Mouse (Mus musculus) CH12F3 (cell line): ENCODE data around the gene Olfr12.

Experiments
- in situ Hi-C: fragments of 300-500 bp; cut with MboI; formaldehyde crosslinking; loops from 2 replicates; pipeline ENCODE4 v1.14.3; 2020; ENCODE audit warnings: low sequenced_read_pairs

Gene Olfr12

DNA sequence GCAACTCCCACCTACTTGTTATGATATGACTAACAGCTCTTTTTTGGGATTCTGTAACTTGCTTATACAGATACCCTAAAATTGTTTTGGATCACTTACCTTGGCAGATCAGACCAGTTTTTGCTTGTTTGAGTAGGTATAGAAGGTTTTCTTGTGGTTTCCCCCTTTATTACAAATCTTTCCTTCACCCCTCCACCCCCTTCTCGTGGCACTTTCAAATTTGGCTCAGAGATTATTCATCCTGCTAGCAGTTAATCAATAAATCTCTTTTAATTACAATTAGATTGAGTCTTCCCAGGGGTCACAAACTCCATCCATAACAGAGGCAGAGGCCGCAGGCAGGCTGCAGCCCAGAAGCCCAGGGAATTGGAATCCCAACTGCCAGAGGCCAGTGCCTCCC lies at the start of gene Olfr12:
Olfr12 (plus strand) TSS at position 301 of the 400 bp plus-strand sequence.
- in situ Hi-C loops: loop anchor here (25.0 kb wide), 1 partner anchor 655 kb away; no protein-coding TSS in a partner anchor

DNA sequence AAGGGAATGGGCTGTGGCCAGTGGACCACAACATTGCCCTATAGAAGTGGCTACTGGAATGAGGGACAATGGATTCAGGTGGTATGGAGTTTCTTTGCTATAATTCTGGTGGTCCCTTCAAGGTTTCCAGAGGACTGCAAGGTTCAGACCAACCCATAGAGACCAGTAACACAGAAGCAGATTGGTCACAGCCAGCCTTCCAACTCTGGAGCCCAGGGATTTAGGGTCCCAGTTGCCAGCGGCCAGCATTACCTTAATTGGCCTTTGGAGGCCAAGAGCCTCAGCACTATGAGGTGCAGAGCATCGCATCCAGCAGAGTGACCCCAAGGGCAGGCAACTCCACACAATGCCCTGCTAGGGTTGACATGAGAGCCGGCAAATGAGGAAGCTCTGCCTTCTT lies 46.6 kb upstream of the Olfr12 start, which contains the start of gene Olfr1413:
Olfr1413 (plus strand) TSS at position 301 of the 400 bp plus-strand sequence.
- in situ Hi-C loops: no loop called here

DNA sequence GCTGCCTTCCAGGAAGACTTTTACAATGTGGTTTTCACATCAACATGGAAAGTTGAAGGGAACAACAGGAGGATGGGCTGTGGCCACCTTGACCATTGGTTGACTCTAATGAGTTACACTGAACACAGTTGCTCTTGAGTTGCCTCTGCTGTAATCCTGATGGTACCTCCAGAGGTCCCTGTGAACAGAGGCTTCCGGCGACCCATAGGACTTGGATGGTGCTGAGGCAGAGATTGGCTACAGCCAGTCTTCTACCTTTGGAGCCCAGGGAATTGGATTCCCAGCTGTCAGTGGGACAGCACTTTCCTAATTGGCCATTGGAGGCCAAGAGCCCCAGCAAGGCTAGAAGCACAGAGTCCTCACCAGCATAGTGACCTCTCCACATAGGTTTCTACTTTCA lies 32.1 kb upstream of the Olfr12 start, which contains the start of gene Olfr1412:
Olfr1412 (plus strand) TSS at position 301 of the 400 bp plus-strand sequence.
- in situ Hi-C loops: no loop called here

DNA sequence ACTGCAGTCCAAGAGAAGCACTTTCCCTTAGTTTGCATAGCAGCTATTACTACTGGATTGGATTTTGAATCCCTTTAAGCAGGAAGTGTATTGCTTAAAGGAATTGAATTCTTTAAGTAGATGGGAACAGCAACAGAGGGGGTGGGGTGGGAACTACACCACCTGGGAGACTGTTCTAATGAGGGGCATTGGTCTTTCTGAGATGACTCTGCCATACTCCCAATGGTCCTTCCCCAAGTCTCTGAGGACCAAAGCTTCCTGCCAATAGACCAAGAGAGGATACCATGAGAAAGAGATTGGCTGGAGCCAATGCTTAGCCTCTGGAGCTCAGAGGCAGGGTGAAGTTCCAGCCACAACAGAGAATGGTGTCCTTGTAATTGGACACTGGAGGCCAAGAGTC lies 23.5 kb upstream of the Olfr12 start, which contains the start of gene Olfr1411:
Olfr1411 (plus strand) TSS at position 301 of the 400 bp plus-strand sequence.
- in situ Hi-C loops: no loop called here

DNA sequence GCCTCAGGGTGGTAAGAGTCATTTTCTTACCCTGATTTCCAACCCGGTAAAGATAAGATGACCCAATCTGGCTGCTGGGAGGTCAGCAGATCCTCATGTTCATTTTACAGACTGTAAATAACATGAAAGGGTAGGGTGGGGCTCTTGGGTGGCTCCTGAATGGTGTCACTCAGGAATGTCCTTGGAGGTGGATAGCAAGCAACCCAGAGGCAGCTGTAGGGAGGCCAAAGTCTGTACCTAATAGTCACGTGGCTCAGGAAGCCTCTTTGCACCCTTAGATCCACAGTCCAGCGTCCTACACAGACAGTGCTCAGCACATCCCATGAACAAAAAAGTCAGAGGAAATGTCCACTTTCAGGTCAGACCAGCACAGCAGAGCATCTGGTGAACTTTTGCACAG lies 21.6 kb upstream of the Olfr12 start:
- in situ Hi-C loops: no loop called here

DNA sequence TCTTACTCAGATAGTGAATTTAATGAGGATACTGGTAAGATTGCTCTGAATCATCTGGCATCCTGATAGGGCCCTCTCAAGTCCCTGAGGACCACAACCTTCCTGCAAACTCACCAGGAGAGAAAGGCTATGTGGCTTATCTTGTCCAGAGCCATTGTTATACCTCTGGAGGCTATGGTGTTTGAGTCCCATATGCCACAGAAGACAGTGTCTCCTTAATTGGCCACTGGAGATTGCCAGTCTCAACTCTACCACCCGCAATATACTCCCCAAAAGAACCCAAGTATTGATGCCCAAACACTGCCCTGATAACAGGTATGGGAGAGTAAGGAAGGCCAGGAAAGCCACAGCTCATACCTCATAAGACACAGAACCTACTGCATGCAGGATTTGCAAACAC lies 12.1 kb upstream of the Olfr12 start, which contains the start of gene Olfr1410:
Olfr1410 (plus strand) TSS at position 301 of the 400 bp plus-strand sequence.
- in situ Hi-C loops: loop anchor here (5.0 to 25.0 kb wide), 2 partner anchors 83 to 643 kb away; no protein-coding TSS in a partner anchor

DNA sequence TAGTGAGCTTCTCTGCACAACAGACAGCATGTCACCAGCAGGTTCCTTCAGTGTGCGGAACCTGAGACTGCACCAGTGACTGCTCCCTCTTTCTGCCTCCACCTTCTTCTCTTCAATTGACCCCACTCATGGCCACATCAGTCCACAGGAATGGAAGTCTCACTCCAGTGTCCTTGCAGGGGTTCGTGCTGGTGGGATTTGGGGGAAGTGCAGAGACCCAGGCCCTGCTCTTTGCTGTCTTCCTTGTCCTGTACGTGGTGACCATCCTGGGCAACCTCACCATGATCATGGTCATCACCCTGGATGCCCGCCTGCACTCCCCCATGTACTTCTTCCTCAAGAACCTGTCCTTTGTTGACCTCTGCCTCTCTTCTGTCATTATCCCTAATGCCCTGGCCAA lies 9.9 kb upstream of the Olfr12 start:
- in situ Hi-C loops: loop anchor here (5.0 to 25.0 kb wide), 2 partner anchors 85 to 645 kb away; no protein-coding TSS in a partner anchor

DNA sequence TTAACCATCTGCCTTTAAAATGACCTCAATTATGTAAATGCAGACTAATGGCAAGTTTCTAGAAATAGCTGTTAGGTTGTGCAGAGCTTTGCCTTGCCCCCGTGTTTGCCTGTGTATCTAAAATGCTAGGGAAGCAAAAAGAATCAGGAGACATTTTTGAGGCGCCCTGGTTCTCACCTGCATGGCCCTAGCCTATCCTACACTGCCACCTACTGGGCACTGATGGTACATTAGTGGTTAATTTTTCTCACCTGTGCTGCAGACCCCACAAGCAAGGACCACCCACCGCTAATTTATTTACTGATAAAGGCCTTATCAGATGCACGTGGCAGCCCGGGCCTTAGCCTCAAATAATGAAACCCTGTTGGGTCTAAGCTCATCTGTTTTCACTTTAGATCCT lies 6.6 kb upstream of the Olfr12 start:
- in situ Hi-C loops: loop anchor here (25.0 kb wide), 1 partner anchor 649 kb away; no protein-coding TSS in a partner anchor

DNA sequence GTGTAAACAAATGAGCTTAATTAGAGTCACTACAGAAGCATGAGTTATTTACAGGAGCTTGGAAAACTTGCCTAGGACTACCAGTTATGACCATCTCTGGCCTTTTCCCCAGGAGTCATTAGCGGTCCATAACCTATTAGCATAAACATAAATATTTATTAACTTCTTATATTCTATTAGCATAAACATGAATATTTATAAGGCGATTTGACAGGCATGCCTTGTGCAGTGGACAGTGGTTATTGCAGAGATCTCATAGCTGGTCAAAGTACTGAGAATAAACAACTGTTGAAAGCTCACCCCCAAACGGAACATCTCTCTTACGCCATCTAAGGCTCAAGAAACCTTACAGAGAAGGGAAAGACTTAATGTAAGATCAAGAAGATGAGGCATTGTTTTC lies 4.4 kb upstream of the Olfr12 start:
- in situ Hi-C loops: loop anchor here (25.0 kb wide), 1 partner anchor 651 kb away; no protein-coding TSS in a partner anchor

DNA sequence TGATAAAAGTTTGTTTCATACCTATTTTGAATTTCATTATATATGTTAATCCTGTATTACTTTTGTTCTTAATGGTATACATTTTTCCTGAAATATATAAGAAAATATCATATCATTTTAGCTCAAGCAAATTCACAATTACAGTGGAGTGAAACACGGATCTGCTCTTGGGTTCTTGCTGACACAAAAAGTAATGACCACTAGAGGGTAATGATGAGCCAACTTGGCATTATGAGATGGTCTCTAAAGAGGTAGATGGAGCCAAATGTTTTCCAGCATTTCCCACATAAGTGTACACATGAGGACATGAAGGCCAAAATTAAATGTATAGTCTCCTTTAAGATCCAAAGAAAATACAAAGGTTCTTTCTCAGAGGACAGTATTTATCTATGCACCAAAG lies 3.1 kb upstream of the Olfr12 start:
- in situ Hi-C loops: loop anchor here (25.0 kb wide), 1 partner anchor 652 kb away; no protein-coding TSS in a partner anchor

DNA sequence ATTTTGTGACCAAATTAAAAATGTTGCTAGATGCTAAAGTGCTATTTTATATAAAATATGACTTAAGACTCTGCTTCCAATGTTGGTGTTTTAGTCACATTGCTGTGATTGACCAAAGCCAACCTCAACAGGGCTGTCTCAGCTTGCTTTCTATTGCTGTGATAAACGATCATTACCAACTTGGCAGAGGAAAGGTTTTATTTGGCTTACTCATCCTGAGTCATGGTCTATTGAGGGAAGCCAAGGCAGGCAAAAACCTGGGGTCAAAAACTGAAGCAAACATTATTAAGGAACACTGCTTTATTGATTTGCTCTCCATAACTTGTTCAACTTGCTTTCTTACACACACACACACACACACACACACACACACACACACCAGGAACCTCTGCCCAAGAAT lies 1.5 kb upstream of the Olfr12 start:
- in situ Hi-C loops: loop anchor here (25.0 kb wide), 1 partner anchor 654 kb away; no protein-coding TSS in a partner anchor

DNA sequence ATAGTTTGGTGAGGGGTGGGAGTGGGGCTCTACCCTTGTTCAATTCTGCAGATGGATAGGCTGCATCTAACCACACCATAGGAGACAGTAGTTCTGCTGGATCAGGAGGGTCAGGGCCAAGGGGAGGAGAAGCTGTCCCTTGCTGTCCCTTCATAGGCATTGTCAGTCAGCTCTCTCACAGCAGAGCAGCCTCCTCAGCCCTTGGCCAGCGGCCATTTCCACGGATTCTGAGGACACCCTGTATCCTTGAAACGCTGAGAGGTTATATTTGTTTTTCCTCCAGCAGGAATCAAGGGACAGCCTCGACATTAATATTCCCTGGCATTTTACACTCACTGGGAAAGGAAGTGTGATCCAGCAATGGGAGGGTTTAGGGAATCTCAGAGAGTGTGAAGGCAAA lies 772 bp downstream of the Olfr12 start:
- in situ Hi-C loops: loop anchor here (25.0 kb wide), 1 partner anchor 656 kb away; no protein-coding TSS in a partner anchor

DNA sequence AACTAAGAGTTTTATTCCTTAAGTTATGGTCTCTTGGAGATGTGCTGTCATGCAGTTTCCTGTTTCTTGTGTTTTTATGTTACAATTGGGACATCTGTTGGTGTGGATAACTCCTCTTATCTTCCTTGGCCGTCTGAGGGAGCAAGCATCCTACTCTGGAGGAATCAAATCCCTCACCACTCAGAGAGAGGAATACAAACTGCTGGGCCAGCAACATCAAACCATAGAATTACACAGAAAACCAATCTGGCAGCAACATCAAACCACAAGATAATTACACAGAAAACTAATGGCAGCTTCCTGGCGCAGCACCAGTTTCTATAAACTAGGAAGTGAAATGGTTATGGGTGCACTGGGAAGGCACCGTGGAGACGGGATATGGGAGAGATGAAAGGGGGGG lies 10.6 kb downstream of the Olfr12 start:
- in situ Hi-C loops: no loop called here

DNA sequence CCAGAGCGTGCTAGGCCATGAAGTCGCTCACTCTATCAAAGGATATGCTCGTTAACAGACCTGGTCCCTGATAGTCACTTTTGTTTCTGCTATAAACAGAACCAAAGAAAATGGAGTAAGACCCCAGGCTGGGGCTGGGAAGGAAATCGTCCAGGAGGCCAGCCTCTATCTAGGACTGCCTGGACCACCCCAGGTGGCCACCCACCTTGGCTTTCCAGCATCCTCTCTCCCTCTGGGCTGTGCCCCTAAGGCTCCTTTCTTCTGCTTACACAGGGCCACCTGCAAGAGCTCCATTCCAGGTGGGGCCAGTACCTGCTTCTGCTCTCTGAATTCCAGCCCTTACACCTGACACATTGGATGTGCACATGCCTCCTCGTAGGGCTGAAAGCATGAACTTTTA lies 14.6 kb downstream of the Olfr12 start:
- in situ Hi-C loops: no loop called here

DNA sequence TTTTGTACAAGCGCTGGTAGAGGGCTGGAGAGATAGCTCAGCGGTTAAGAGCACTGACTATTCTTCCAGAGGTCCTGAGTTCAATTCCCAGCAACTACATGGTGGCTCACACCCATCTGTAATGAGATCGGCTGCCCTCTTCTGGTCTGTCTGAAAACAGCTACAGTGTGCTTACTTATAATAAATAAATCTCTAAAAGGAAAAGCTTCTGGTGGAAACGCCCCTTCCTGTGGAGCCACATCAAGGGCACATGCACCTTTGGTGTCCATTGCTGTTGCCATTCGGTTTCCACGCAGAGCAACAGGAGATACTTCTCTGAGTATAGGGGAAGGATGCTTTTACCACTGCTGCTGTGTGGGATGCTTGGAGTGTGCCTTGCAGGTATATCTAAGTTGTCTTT lies 15.4 kb downstream of the Olfr12 start:
- in situ Hi-C loops: no loop called here

DNA sequence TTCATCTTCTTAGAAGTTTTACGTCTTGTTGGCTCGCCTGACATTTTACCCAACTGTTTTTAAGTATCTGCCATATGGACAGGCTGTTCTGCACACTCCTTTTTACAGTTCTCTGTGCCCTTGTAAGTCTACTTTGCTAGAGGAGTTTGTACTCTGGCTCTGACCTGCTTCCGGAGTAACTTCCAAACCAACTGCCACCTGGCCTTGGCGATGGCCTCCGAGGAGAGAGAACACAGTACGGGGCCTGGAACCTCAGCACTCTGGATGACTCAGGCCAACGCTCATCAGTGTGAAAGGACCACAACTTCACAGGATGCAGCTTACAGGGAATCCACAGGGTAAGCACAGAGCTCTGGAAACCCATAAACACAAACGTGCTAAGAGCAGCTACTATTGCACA lies 16.1 kb downstream of the Olfr12 start:
- in situ Hi-C loops: no loop called here

DNA sequence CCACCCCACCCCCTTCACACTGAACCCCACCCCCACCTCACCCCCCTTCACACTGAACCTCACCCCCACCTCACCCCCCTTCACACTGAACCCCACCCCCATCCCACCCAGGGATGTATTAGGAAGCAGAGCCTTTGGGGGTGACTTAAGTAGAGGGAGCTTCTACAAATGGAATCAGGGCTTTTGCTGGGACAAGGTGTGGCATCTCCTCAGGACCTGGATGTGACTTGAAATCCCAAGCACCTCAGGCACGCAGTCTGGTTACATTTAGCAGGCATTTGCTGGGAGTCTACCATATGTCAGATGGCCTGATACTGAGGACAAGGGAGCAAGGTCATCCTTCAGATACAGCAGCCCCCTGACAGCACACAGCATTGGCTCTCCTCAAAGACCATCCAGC lies 17.0 kb downstream of the Olfr12 start:
- in situ Hi-C loops: no loop called here

DNA sequence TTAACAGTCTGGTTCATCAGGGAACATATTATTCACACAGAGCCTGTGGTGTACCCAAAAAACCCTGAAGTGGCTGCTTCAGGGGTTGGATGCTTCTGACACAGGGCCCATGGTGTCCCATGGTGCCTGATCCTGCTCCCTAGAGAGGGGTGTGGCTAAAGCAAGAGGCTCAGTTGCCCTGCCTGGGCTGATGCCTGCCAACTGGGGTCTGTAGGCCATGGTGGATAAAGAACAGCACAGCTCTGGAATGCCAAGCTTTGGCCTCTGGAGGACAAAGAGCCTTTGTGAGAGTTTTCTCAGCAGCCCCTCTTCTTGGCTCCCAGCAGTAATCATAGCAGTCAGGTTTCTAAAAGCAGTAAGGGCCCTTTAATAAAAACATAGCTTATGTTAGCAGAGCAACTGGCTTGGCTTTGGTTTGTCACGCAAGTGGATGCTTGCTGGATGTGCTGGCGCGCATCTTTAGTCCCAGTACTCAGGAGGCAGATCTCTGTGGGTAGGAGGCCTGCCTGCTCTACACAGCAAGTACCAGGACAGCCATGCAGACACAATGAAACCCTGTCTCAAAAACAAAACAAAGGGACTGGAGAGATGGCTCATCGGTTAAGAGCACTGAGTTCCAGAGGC lies 17.5 kb downstream of the Olfr12 start:
- in situ Hi-C loops: no loop called here

DNA sequence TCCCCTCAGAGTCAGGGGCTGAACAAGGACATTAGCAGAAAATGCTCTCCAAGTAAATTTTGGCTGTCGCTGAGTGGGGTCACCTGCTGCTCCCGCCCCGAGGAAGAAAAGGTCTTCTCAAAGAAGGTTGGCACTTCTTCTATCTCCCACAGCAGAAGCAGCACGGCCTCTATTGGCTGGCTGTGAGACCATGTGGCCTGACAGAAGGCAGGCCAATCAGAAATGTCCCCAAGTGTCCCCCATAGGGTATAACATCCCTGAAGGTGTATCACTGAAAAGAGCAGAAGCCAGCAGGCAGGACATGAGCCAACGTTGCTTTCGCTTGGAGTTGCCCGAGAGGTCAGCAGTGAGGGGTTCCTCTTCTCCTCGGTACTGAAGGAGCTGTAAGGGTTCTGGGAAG lies 18.4 kb downstream of the Olfr12 start:
- in situ Hi-C loops: no loop called here

DNA sequence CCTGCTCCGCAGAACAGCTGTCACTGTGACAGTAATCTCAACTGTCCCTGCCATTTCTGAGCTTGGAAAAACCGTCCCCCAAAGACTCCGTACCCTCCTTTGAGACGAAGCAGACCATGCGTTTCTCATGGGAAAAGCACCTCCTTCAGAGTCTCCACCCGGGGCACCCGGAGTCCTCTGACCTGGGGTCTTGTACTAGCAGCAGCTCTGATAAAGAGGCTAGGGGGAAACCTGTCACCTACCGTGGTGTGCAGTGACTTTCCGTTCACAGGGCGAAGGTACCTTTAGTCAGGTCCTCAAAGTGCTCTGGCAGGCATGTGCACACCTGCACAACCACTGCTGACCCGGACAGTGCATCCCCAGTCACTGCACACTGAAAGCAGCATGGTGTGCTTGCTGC lies 19.1 kb downstream of the Olfr12 start:
- in situ Hi-C loops: no loop called here

DNA sequence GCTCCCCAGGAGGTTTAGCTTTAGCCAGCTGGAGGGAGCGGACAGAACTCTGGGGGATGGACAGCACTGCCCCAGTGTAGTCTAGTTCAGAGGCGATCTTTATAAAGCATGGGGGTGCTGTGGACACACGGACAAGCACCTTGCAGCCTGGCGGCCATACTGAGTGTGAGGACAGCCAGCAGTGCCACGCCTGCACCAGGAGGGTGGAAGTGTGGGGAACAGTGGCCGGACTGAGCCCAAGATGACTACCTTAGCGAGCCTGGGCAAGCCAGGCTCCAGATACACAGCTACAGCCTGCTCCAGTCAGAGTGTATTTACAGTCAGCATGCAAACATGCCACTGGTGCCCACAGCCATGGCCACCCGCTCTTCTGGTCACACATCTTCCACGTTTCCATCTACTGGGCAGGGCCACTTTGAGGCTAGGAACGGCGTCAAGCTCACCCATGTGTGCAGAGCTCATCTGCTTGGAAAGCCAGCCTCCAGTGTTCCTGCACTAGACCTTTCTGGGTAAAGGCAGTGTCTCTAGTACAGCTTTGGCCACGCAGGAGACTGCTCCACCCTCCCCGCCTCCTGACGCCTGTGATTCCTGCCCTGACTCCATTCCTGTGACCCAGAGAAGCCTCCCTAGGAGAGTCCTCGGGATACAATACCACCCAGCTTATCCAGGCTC lies 20.0 kb downstream of the Olfr12 start:
- in situ Hi-C loops: no loop called here

DNA sequence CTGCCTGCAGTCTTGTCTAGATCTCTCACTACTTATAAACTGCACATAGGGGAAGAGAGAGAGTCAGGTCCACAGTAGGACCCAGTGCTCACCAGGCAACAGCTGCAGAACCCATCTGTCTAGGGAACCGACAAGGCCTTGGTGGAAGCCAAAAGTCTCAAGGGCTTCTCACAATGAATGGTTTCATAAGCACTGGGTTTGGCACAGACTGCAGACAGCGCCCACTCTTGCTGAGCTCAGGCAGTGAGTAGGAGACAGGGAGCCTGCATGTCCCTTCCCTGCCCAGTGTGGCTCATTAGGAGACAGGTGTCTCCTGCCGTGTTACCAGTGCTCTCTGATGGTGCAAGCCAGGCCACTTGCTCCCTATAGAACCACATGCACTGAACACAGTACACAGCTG lies 20.6 kb downstream of the Olfr12 start:
- in situ Hi-C loops: no loop called here
